Mouse (Mus musculus) lung, postnatal 0 days (tissue): Measurements from ENCODE around the gene Nab2. TPM values are rescaled to one million over a fixed set of nuclear protein-coding genes. Genes with fewer than 3 reads are reported as not detected.
"Not testable (repeated sequence)": the region's sequence is repeated elsewhere in the genome, so short reads cannot be mapped to it uniquely, and the experiment has no call there.

Experiments
- ATAC-seq: fragments of 200-750 bp; cut with Nextera tagmentation; 2 replicates; pipeline ENCODE4 v1.8.0; 2017; ENCODE audit warnings: moderate library complexity
- DNase-seq: peaks from one replicate; pipeline ENCODE4 v3.0.0-alpha.2; 2016; ENCODE audit warnings: low spot score
- H3K27ac ChIP-seq: fragments of 300-500 bp; sonication (generic); 2 replicates; pipeline ENCODE4 v1.5.1; 2014; ENCODE audit warnings: antibody characterized with exemption, mild to moderate bottlenecking, low read length, mixed read lengths
- H3K27me3 ChIP-seq: fragments of 300-500 bp; sonication (generic); replicated peaks from 2 replicates; pipeline ENCODE4 v1.6.1; 2014; ENCODE audit warnings: low read length, mixed read lengths; ENCODE audit not compliant: insufficient read depth
- H3K36me3 ChIP-seq: fragments of 300-500 bp; sonication (generic); 2 replicates; pipeline ENCODE4 v1.6.1; 2014; ENCODE audit warnings: low read length, mixed read lengths; ENCODE audit not compliant: insufficient read depth
- H3K4me1 ChIP-seq: fragments of 300-500 bp; sonication (generic); 2 replicates; pipeline ENCODE4 v1.6.1; 2014; ENCODE audit warnings: antibody characterized with exemption, low read depth, low read length, mixed read lengths; ENCODE audit not compliant: insufficient read depth
- H3K4me2 ChIP-seq: fragments of 300-500 bp; sonication (generic); replicated peaks from 2 replicates; pipeline ENCODE4 v1.6.1; 2014; ENCODE audit warnings: low read depth, mild to moderate bottlenecking, low read length, moderate library complexity, mixed read lengths
- H3K4me3 ChIP-seq: fragments of 300-500 bp; sonication (generic); 2 replicates; pipeline ENCODE4 v1.5.1; 2014; ENCODE audit warnings: low read depth, low read length
- H3K9ac ChIP-seq: fragments of 300-500 bp; sonication (generic); replicated peaks from 2 replicates; pipeline ENCODE4 v1.6.1; 2014; ENCODE audit warnings: low read depth, mild to moderate bottlenecking
- H3K9me3 ChIP-seq: fragments of 300-500 bp; sonication (generic); 2 replicates; pipeline ENCODE4 v1.6.1; 2016; ENCODE audit warnings: low read length, mixed read lengths
- CTCF ChIP-seq: IDR thresholded peaks from 2 replicates; pipeline ENCODE4 v1.5.1; 2016; ENCODE audit warnings: antibody characterized with exemption, mild to moderate bottlenecking
- EP300 ChIP-seq: IDR thresholded peaks from 2 replicates; pipeline ENCODE4 v1.6.1; 2016; ENCODE audit warnings: antibody characterized with exemption, mild to moderate bottlenecking, control low read depth
- WGBS: fragments of 180-500 bp; shearing (Covaris S2); extraction: QIAGEN DNeasy Blood & Tissue Kit; methylation state at CpG from one replicate; pipeline ENCODE4 v1.1.7; 2014; 5-methylcytosine and 5-hydroxymethylcytosine counted together
- polyA plus RNA-seq: library from polyadenylated mRNA; unstranded; fragments of >200 nt; fragmentation: Nextera tagmentation; extraction: Ambion mirVana; gene quantifications from 2 replicates; pipeline ENCODE4 v1.2.1, GENCODE M21; 2015

Nab2 gene
- polyA plus RNA-seq, 1 experiment from 2014 or later: 8.4 TPM

DNA sequence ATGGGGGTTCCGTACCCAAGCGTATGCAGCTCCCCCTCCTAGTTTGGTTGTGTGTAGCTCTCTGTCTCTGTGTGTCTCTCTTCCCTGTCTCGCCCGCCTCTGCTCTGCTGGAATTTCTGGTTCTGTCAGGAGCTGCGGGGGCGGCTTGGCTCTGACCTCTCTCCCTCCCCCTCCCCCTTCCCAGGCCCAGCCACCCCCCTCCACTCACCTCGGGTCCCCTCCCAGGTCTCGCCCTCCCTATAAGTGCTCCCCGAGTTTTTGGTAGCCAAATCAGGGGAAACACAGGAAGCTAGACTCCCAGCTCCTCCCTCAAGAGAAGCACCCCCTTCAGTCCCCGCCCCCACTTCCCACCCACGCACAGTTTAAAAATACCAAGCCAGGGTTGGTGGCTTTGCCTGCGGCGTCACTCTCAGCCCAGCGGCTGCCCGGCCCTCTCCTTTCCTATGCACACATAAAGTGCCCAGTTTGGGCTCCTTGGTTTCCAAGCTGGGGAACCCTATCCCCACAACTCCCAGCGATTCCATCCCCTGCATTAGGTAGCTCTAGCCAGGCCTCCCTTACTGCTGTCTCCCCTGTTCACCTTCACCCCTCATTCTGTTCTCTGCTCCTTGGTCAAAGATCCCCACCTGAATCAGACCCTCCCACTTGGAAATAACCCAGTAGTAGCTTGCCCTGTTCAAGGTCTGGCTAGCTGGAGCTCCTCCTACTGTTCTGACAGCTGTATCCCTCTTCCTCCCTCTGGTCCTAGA lies 6.3 kb downstream of the Nab2 start:
- H3K9ac ChIP-seq: peak overlapping the region; percentile 19; the same call in 1 of the 2 replicates
- DNase-seq: peak; percentile 88
- peaks cover 34% of the 10 kb centered on the region for H3K4me1 ChIP-seq
- 0 out of 2 replicates have a peak, but pooled peaks have one; percentile 14 for TF ChIP-seq EP300
- TF ChIP-seq CTCF: no peak
- ATAC-seq: peak; percentile 53
- no peaks in the 10 kb centered on the region for H3K27me3 ChIP-seq
- peaks cover 18% of the 10 kb centered on the region for H3K36me3 ChIP-seq
- 4% methylated on average over 15 of the region's 16 CpGs for WGBS
- H3K9me3 ChIP-seq: no peaks in the 10 kb centered on the region
- H3K27ac ChIP-seq: peak overlapping the region; percentile 73
- H3K4me3 ChIP-seq: 0 out of 2 replicates have a peak overlapping the region, but pooled peaks have one; percentile 12
- H3K4me2 ChIP-seq: peak overlapping the region; percentile 58

DNA sequence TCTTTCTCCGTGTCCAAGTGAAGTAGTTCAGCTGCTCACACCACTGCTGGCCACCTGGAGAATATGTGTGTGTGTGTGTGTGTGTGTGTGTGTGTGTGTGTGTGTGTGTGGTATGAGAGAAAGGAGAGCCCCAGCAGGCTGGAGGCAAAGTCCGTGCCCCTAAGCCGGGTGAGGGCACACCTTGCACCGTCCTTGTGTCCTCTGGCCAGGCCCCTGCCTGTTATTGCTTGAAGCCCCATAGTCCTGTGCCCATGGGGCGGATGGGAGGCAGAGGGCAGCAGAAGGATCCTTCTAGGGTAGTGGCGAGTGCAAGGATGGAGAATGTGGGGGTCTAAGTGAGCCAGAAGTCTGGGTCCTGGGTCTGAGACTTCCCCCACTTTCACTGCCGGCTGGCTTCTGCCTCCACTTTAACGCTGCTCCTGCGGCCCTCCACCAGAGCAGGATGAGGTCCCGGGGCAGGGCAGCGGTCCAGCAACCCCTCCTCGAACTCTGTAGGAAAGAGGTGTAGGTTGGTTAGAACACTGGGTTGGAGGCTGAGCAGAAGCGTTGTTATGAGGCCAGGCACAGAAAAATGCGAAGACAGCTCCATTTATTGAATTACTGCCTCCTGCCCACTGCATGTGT lies 7.0 kb downstream of the Nab2 start:
- Histone ChIP-seq H3K9me3 (no peaks in the 10 kb centered on the region), H3K4me2 (peak overlapping the region; percentile 58), H3K9ac (peak overlapping the region; percentile 19; the same call in 1 of the 2 replicates), H3K27me3 (no peaks in the 10 kb centered on the region), H3K4me1 (peaks cover 34% of the 10 kb centered on the region), H3K4me3 (0 out of 2 replicates have a peak overlapping the region, but pooled peaks have one; percentile 12), H3K27ac (peak overlapping the region; percentile 73), H3K36me3 (peaks cover 22% of the 10 kb centered on the region)
- 23% methylated on average over 12 of the region's 14 CpGs for WGBS
- TF ChIP-seq CTCF (no peak), EP300 (no peak)
- ATAC-seq (no peak), DNase-seq (no peak)

DNA sequence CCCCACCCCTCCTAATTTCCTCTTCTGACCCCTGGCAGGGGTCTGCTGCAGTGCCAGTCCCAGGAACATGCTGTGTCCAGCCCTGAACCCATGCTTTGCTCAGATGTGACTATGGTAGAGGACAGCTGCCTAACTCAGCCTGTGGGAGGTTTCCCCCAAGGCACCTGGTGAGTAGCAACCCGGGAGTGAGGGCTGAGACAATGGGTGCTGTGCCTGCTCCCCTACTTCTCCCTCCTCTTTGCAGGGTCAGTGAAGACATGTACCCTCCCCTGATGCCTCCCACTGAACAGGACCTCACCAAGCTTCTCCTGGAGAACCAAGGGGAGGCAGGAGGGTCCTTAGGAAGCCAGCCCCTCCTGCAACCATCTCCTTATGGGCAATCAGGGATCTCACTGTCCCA lies 8.8 kb downstream of the Nab2 start:
- WGBS: 56% methylated on average over 1 of the region's 1 CpGs

DNA sequence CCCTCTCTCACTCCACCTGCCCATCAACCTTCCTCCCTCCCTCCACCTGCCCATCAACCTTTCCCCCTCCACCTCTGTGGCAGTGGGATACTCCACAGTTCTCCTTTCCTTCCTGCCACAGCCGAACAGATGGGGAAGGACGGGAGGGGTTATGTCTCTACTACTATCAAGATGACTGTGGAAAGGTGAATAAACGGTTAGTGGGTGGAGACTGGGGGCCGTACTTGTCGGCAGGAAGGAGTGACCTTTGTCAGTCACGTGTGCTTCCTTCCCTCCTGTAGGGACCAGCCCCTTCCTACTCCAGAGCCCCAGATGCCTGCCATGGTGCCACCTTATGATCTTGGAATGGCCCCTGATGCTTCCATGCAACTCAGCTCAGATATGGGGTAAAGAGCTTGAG lies 10.3 kb downstream of the Nab2 start:
- DNase-seq: peak; percentile 57
- TF ChIP-seq EP300: no peak
- TF ChIP-seq CTCF: no peak
- Histone ChIP-seq H3K27ac (no peak overlapping the region), H3K36me3 (peaks cover 30% of the 10 kb centered on the region), H3K4me3 (no peak overlapping the region), H3K9ac (no peak overlapping the region), H3K9me3 (no peaks in the 10 kb centered on the region), H3K27me3 (no peaks in the 10 kb centered on the region), H3K4me1 (peaks cover 17% of the 10 kb centered on the region), H3K4me2 (no peak overlapping the region)
- 24% methylated on average over 6 of the region's 6 CpGs for whole genome bisulfite sequencing
- ATAC-seq: no peak

More for the DNA sequence above, 8.8 kb downstream of the Nab2 start:
- Histone ChIP-seq H3K4me3 (no peak overlapping the region), H3K27ac (no peak overlapping the region), H3K4me1 (peaks cover 24% of the 10 kb centered on the region), H3K9ac (no peak overlapping the region), H3K9me3 (no peaks in the 10 kb centered on the region), H3K4me2 (no peak overlapping the region), H3K27me3 (no peaks in the 10 kb centered on the region), H3K36me3 (peaks cover 31% of the 10 kb centered on the region)
- TF ChIP-seq CTCF: no peak
- TF ChIP-seq EP300: no peak
- DNase-seq: no peak
- ATAC-seq: no peak

DNA sequence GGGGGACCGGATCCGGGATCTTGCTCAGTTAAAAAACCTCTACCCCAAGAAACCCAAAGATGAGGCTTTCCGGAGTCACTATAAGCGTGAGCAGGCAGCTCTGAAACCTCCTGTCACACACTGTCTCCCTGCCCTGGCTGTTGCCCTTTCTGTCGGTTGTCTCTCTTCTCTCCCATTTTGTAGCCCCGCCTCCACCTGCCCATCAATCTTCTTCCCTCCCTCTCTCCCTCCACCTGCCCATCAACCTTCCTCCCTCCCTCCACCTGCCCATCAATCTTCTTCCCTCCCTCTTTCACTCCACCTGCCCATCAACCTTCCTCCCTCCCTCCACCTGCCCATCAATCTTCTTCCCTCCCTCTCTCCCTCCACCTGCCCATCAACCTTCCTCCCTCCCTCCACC lies 10.8 kb downstream of the Nab2 start:
- H3K36me3 ChIP-seq: peaks cover 30% of the 10 kb centered on the region
- WGBS: 60% methylated on average over 6 of the region's 6 CpGs
- ATAC-seq: not testable (repeated sequence)

DNA sequence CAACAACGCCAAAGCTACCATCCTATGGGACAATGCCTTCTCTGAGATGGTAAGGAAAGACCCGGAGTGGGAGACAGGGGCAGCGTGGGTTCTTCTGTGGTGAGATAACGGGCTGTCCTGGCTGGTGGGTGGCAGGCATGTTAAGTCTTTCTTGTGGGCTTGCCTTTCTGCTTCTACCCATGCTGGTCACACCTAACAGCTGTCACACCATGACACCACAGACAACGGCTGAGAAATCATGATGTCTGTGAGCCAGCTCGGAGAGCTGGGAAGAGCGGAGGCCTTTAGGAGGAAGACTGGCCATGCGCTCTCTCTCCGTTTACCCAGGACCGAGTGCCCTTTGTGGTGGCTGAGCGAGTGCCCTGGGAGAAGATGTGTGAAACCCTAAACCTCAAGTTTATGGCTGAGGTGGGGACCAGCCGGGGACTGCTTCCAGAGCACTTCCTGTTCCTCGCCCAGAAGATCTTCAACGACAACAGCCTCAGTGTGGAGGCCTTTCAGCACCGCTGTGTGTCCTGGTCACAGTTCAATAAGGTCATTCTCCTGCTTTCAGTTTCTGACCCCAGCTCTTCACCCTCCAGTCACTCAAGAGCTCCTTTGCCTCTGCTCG lies 13.3 kb downstream of the Nab2 start:
- Histone ChIP-seq H3K27me3 (no peaks in the 10 kb centered on the region), H3K9me3 (no peaks in the 10 kb centered on the region), H3K36me3 (peaks cover 38% of the 10 kb centered on the region), H3K9ac (no peak overlapping the region), H3K4me3 (no peak overlapping the region), H3K4me1 (no peaks in the 10 kb centered on the region), H3K27ac (no peak overlapping the region), H3K4me2 (no peak overlapping the region)
- no peak for ATAC-seq
- TF ChIP-seq EP300 (no peak), CTCF (no peak)
- 71% methylated on average over 16 of the region's 16 CpGs for WGBS
- no peak for DNase-seq

More for the DNA sequence above, 10.8 kb downstream of the Nab2 start:
- H3K27ac ChIP-seq, H3K9ac ChIP-seq, H3K4me2 ChIP-seq, H3K4me3 ChIP-seq, H3K27me3 ChIP-seq, DNase-seq, H3K9me3 ChIP-seq: not testable (repeated sequence)
- H3K4me1 ChIP-seq: peaks cover 12% of the 10 kb centered on the region
